Mouse (Mus musculus) heart, adult 9 months (tissue): ENCODE measurements at regions not wholly inside any gene's neighbourhood (a gene's known extent, or its start where the extent isn't known, plus 50 kb on each side); places are given as distances from the start of the nearest gene placed in this dataset.

Experiments
- DNase-seq, 2 experiments: peaks; one replicate each; pipeline ENCODE4 v3.0.0; 2022; ENCODE audit warnings: low spot score in 2 of 2

DNA sequence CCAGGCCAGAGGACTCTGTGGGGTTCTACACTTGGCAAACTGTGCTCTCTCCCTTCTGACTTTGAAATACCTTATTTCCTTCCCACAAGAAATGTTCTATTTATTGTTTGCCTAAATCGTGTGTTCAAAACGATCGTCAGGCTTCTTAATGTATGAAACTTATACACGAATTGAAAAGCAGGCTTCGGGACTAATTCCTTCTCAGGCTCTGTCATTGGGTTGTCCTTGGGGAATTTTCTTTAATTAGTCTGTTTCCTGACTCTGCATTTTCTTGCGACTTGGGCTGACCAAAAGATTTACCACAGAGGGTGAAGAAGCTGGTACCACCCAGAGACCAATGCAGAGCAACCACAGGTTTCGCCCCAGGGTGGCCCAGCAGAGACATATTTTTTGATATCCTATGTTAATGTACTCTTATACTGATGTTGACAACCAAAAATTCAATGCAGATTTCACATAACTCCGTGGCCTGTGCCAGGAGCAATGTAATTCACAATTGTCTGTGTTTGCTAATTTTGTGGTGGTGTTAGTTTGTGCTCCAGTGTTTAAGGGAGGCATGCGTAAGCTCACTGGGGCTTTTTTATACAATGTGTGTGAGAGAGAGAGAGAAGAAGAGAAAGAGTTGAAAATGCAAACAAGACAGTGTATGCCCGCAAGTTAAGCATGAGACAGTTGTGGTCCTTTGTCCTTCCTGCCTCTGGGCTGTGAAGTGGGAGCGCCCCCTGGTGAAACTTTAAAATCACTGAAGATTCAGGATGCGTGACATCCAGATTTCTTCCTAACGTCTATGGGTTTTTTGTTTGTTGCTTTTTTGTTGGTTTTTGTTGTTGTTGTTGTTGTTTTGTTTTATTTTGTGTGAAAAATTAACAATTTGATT, 452.7 kb downstream of the Sox2 start:
- peak in 1 of 2 experiments; percentile 33 for DNase-seq

- DNase-seq = no peak
These were observed 454.7 kb downstream of the Sox2 start for GRCm38 (mm10) chr3:35104884-35105283.

- no peak for DNase-seq
These were observed 455.9 kb downstream of the Sox2 start for GRCm38 (mm10) chr3:35106097-35106496.

- DNase-seq = no peak
These were observed 483.3 kb downstream of the Sox2 start for GRCm38 (mm10) chr3:35133477-35133876.

- no peak for DNase-seq
These were observed 491.5 kb downstream of the Sox2 start for GRCm38 (mm10) chr3:35141500-35142220.

DNA sequence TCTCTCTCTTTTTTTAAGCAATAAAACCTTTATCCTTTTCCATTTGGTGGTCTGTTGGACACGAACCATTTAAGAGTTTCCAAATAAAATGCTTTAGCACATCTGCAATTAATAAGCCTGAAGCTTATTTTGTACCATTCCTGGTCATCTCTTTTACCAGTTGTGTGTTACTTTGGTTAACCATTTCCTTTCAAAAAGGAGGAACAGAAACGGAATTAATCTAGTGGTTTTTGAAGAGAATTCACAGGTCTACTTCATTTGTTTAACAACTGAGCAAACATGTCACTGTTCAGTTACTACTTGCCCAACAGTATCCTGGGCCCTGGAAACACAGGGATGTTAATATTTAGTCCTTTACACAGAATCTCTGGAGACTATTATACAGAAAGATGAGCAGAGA, 492.5 kb downstream of the Sox2 start:
- DNase-seq = no peak

- DNase-seq = no peak
These were observed 495.4 kb downstream of the Sox2 start for GRCm38 (mm10) chr3:35145569-35145968.

GRCm38 (mm10) chr3:35146681-35147080, 496.5 kb downstream of the Sox2 start:
- DNase-seq = no peak

DNA sequence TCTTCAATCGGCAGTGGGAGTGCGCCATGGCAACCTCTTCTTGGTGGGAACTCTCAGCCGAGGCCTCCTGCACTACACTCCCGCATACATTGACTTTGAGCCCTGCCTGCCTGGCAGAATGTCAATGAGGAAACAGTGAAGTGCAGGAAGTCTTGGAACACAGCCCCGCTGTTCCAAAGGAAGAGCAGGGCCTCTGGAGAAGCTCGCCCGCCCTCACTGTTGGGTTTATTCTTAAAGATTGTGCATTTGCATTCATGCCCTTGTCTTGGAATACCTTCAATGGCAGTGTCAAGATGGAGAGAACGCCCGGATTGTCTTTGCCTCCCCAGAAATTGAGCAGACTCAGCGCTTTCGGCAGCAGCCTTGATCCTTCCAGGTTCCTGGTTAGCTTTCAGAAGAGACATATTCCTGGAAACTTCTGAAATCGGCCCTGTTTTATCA, 499.1 kb downstream of the Sox2 start:
- DNase-seq = no peak

DNA sequence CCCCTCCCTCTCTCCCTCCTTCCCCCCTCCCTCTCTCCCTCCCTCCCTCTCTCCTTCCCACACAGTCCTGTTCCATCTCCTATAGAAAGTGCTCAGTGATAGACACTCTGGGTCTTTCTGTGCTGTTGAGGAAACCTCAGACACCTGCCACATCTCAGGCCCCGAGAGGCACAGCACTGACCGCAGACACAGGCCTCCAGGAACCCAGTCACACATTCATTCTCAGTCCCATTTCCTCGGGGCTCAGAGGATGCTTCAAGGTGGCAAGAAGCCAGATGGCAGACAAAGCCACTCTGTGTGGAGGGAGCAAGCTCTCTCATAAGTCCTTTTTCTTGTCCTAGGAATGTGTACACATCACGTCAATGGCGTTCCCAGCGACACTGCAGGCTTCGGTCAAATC, 502.0 kb downstream of the Sox2 start:
- no peak for DNase-seq

DNA sequence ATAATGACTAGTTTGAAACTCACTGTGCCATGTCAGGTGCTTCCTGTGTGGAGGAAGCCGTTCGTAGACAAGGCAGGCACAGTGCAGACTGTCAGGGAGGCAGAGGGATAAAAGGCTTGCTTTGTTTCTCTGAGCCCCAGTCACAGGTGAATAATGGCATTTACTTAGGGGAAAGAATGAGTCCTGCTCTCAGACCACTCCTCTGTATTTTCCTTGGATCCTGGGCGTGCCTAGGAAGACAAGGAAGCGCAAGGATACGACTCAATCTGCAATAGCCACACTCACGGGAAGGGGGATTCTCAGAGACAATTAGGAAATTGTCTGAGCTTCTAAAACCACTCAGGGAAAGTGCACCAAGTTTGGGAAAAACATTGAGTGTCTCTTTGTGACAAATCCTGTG, 504.1 kb downstream of the Sox2 start:
- DNase-seq = no peak

DNA sequence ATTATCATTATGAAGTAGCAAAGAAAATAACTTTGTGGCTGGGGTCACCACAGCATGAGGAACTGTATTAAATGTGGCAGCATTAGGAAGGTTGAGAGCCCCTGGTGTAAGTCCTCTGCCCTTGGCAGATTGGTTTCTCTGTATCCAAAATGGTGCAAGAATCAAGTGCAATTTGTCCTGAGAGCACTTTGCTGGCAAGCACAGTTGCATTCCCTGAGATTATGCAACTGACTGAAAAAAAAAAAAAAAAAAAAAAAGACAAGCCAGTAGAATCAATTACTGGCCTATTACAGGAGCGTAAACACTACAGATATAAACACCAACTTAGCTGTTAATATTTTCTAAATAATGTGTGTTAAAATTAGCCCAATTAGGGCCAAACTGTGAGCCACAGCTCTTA, 518.5 kb downstream of the Sox2 start:
- DNase-seq = no peak

DNA sequence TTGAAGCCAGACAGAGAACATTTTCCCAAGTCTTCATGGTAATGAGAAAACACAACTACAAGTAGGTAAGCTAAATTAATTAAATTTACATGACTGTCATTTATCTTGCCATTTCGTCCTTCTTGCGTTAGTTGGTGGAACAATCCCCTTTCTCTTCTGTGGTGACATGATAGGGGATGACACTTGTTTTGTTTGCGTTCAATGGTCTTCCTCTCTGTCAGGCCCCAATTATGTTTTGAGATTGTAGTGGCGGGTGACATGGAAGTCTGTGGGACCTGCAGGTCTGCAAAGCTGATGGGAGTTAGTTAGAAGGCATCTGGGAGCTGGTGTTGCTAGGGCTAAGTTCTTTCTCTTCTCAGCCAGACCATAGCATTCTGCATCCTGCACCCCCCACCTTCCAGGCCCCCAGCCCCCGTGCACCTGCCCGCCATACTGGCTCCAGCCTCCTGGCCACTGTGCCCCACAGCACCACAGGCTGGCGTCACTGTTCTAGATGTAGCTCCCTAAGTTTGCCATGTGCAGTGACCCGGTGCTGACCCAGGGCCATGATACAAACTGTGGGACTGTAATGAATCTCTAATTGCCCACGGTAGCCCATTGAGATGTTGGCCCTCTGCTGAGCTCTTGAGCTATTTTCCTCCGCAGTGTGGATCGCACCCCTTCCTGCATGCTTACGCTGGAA, 528.7 kb downstream of the Sox2 start:
- no peak for DNase-seq

- no peak for DNase-seq
These were observed 545.4 kb upstream of the Atp11b start for GRCm38 (mm10) chr3:35208526-35208925.

DNA sequence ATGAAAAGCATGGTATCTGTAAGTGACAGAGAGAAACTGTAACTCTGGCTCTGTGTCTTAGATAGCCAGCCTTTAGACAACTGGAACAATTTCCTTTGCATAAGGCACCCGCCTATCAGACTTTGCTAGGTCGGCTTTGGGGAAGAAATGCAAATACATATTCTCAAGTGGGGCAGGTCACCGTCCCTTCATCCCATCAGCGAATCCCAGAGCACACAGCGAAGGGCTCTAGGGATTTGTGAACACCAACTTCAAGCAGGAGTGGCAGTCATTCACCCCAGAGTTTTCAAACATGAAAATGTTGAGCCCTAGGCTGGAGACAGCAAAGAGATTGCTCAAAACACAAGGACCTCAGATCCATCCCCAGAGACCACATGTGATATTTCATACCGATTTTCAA, 534.5 kb upstream of the Atp11b start:
- DNase-seq = no peak

DNA sequence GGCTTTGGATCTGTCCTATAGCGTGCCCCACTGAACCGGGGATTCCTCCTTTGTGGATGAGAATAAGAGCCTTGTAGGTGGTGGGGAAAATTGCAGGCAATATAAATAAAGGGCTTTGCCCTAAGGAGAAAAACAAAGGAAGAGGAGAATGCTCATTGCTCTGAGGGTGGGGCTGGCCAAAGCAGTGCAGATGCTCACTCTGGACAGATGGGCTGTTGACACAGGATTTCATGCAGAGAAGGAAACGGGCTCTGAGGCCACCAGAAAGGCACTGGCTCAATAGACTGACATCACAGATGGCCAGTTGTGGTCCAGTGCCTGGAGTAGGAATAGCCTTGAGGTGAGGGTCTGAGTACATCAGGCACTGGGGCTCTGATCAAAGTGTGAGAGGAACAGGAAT, 532.7 kb upstream of the Atp11b start:
- DNase-seq = no peak

GRCm38 (mm10) chr3:35222251-35222650, 531.7 kb upstream of the Atp11b start:
- DNase-seq = no peak

DNA sequence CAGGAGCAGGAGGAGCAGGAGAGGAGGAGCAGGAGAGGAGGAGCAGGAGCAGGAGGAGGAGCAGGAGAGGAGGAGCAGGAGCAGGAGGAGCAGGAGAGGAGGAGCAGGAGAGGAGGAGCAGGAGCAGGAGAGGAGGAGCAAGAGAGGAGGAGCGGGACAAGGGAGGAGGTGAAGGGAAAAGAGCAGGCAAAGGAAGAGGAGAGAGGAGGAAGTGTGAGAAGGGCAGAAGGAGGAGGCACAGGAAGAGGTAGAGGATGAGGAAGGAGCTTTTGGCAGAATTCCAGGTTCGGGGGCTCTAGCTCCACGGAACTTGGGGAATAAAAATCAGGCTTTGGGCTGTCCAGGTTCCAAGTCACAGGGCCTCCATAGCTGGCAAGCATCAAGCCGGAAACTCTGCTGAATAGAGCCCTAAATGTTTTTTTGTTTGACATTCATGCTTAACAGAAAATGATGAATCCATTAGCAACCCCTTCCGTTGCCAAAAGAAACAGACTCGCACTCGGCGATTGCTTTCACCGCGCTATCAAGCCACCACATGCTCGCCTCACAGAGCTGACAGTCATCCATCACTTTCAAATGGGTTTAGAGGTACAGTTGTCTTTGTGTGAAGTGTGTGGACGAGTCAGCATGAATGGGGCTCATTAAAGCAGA, 528.7 kb upstream of the Atp11b start:
- DNase-seq = peak in 1 of 2 experiments; percentile 0

DNA sequence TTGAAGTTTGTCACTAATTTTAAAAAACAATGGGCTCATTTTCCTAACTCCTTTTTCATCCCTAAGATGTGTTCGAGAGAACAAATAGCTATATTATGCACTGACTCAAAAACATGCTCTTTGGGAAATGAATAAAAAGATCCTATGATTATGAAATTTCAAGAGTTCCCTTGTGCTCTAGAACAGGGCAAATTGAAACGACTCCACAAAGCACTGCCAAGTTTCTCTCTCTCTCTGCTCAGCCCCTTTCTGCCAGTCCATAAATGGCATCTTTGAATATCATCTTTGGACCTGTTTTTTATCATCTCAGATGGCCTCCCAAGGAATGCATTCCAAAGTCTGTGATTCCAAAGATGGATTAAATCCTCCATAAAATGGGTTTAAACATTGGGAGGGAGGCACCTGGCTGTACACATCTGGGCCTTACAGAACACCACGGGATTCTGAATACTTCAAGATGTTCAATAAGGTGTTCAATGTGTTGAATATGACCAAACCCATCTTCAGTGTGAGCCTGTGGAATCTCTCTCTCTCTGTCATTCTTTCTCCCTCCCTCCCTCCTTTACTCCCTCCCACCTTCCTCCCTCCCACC, 528.0 kb upstream of the Atp11b start:
- no peak for DNase-seq

DNA sequence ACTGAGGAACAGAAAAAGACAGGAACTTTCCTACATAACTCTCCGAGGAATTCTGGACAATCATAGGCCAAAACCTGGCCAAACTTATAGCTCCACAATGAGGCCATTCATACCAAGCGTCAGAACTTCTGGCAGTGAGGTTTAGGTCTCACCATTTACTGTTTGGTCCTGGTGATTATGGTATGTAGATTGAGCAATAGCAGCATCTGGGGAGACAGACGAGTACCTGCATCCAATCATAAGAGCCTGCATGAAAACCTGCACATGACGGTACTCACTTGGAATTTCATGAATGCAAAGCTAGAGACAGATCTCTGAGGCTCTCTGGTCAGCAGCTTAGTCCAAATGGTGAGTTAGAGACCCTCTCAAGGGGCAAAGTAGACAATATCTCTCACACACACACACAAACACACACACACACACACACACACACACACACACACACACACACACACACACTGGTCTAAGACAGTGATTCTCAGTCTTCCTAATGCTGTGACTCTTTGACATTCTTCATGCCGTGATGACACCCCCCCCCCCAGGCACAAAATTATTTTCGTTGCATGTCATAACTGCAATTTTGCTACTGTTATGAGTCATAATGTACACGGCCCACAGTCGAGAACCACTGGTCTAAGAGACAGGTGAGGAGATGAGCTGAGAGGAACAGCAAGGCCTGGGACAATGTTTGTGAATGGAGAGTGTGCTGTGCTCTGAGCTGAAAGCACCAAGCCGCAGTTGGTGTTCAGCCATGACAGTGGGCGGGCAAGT, 522.6 kb upstream of the Atp11b start:
- DNase-seq = no peak

DNA sequence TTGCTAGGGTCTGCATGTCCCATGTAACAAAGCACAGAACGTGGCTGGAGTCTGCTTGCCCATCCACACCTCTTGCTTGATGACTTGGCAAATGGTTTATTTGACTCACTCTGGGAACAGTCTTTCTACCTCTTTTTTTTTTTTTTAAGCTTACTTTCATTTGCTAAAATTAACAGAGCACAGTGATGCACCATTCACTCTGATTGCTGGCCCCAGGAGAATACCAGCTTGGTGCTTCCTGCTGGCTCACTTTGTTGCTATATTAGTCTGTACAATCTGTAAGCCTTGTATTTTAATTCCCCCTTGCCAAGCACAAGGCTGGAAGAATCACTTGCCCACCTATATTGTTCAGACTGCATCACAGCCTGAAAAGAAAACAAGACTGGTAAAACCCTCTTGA, 521.4 kb upstream of the Atp11b start:
- no peak for DNase-seq
